In genomic region chr10:61657985-61658384, GRCm38 (mm10) we compare ENCODE assay signal across 1 mouse cellular context.
A peak's percentile ranks its signal among the peaks of the same experiment; 100 is the strongest.
TF ChIP-seq lines count a peak whose summit lies in the region.

No protein-coding gene starts in this region.

TF ChIP-seq in MEL, 35 proteins besides CTCF, POLR2A, EP300 and RAD21 (continued from another document):
- TF ChIP-seq ZC3H11A (IDR thresholded peaks at IDR 0.05; ENCODE audit: low read depth, low read length) = peak; percentile 52; the same call in 1 of the 2 replicates
